7 mouse cellular contexts compared by ENCODE assay signal in genomic region chr1:41390102-41390884, GRCm38 (mm10).
DNase-seq lines count a peak whose midpoint lies in the region; ATAC-seq lines count a peak whose summit lies in the region.

No protein-coding gene starts in this region.

- peaks cover 33% of the 10 kb centered on the region for H3K4me1 ChIP-seq in forebrain, embryonic 10.5 days
- H3K4me1 ChIP-seq in liver, embryonic 15.5 days (replicated peaks) = no peaks in the 10 kb centered on the region
- H3K4me1 ChIP-seq in neural tube, embryonic 15.5 days = peaks cover 15% of the 10 kb centered on the region

- no peak overlapping the region for H3K4me3 ChIP-seq in forebrain, embryonic 10.5 days
- no peak overlapping the region for H3K4me3 ChIP-seq in liver, embryonic 15.5 days (replicated peaks)
- H3K4me3 ChIP-seq in neural tube, embryonic 15.5 days (replicated peaks) = no peak overlapping the region

- peak overlapping the region; percentile 83 for H3K27ac ChIP-seq in forebrain, embryonic 10.5 days
- H3K27ac ChIP-seq in liver, embryonic 15.5 days (replicated peaks) = no peak overlapping the region
- peak overlapping the region; percentile 6; the same call in 1 of the 2 replicates for H3K27ac ChIP-seq in neural tube, embryonic 15.5 days (replicated peaks)

- H3K4me2 ChIP-seq in liver, embryonic 15.5 days = no peak overlapping the region
- peak overlapping the region; percentile 17 for H3K4me2 ChIP-seq in neural tube, embryonic 15.5 days

- H3K27me3 ChIP-seq in forebrain, embryonic 10.5 days (ENCODE audit: poor library complexity, severe bottlenecking) = 0 out of 2 replicates have a peak, but pooled peaks cover 5% of the 10 kb centered on the region
- H3K27me3 ChIP-seq in liver, embryonic 15.5 days = no peaks in the 10 kb centered on the region
- H3K27me3 ChIP-seq in neural tube, embryonic 15.5 days (replicated peaks) = no peaks in the 10 kb centered on the region

- ATAC-seq in liver, embryonic 15.5 days (ENCODE audit: insufficient read depth) = 0 out of 2 replicates have a peak, but pooled peaks have one; percentile 40
- peak; percentile 92 for ATAC-seq in neural tube, embryonic 15.5 days (ENCODE audit: low FRiP score)

- intact Hi-C loops in heart, postnatal 14 days (cut with DNase I) = no loop called here

- H3K9ac ChIP-seq in liver, embryonic 15.5 days = no peak overlapping the region
- H3K9ac ChIP-seq in neural tube, embryonic 15.5 days (replicated peaks) = no peak overlapping the region

- peak; percentile 76 for DNase-seq in adrenal gland, adult 8-10 months
- peak; percentile 84 for DNase-seq in forebrain, embryonic 10.5 days (ENCODE audit: extremely low spot score, low spot score)
- peak; percentile 63 to 68 for DNase-seq in heart, postnatal 14 days
- peak; percentile 60 for DNase-seq in layer of hippocampus, adult 11-12 months (ENCODE audit: low spot score)
- no peak for DNase-seq in spleen, postnatal 14 days (ENCODE audit: low spot score in 2 of 2)

- H3K9me3 ChIP-seq in forebrain, embryonic 10.5 days = no peaks in the 10 kb centered on the region
- no peaks in the 10 kb centered on the region for H3K9me3 ChIP-seq in liver, embryonic 15.5 days (replicated peaks)
- no peaks in the 10 kb centered on the region for H3K9me3 ChIP-seq in neural tube, embryonic 15.5 days (replicated peaks)

- WGBS in forebrain, embryonic 10.5 days = 10% methylated on average over 11 of the region's 11 CpGs
- 17% methylated on average over 11 of the region's 11 CpGs for WGBS in liver, embryonic 15.5 days (ENCODE audit: insufficient replicate concordance)
- 6% methylated on average over 11 of the region's 11 CpGs for WGBS in neural tube, embryonic 15.5 days

- H3K36me3 ChIP-seq in forebrain, embryonic 10.5 days (replicated peaks) = no peaks in the 10 kb centered on the region
- no peaks in the 10 kb centered on the region for H3K36me3 ChIP-seq in liver, embryonic 15.5 days (replicated peaks)
- no peaks in the 10 kb centered on the region for H3K36me3 ChIP-seq in neural tube, embryonic 15.5 days

Comparison
In these comparisons a context has a peak if more than half of its experiments do, and no peak if none do; other contexts are left out.
1. DNase-seq: peak in adrenal gland, adult 8-10 months (single experiment), forebrain, embryonic 10.5 days (single experiment), heart, postnatal 14 days (2 of 2) and layer of hippocampus, adult 11-12 months (single experiment); none in spleen, postnatal 14 days (0 of 2).